Mouse (Mus musculus) brown adipose tissue, adult 24 weeks (tissue): ENCODE measurements at regions not wholly inside any gene's neighbourhood (a gene's known extent, or its start where the extent isn't known, plus 50 kb on each side); places are given as distances from the start of the nearest gene placed in this dataset.

Experiments
- H3K27ac ChIP-seq: fragments of 200-500 bp; replicated peaks from 2 replicates; pipeline ENCODE4 v1.5.1; 2012; ENCODE audit warnings: low read depth, mild to moderate bottlenecking, low read length
- H3K4me1 ChIP-seq: fragments of 200-500 bp; 2 replicates; pipeline ENCODE4 v1.6.1; 2012; ENCODE audit warnings: low read length, mixed read lengths; ENCODE audit not compliant: control insufficient read depth, insufficient read depth, insufficient read length
- H3K4me3 ChIP-seq: fragments of 200-500 bp; 2 replicates; pipeline ENCODE4 v1.5.1; 2012; ENCODE audit warnings: low read depth, mild to moderate bottlenecking, low read length, moderate library complexity; ENCODE audit not compliant: insufficient read depth

DNA sequence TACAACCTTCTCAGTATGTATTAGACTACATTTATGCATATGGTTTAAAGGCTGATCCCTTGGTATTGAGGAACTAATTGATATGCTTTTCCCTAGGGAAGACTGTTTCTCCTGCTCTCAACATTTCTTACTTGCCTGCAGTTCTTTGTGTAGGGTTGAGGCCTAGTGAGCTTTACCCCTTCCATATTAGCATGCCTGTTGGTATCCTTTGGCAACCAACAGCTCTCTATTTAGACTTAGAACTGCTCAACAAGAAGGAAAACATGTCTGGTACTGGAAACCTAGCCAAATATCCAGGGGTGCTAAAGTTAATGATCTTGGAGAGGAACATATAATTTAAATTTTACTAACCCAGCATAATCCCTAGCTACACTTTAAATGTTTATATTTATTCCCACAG is 270.9 kb upstream of the Tmem161b start:
- H3K27ac ChIP-seq: no peak overlapping the region
- no peaks in the 10 kb centered on the region for H3K4me1 ChIP-seq
- no peak overlapping the region for H3K4me3 ChIP-seq

GRCm38 (mm10) chr13:83951808-83952207 is 270.3 kb upstream of the Tmem161b start:
- no peak overlapping the region for H3K4me3 ChIP-seq
- H3K4me1 ChIP-seq: no peaks in the 10 kb centered on the region
- no peak overlapping the region for H3K27ac ChIP-seq

DNA sequence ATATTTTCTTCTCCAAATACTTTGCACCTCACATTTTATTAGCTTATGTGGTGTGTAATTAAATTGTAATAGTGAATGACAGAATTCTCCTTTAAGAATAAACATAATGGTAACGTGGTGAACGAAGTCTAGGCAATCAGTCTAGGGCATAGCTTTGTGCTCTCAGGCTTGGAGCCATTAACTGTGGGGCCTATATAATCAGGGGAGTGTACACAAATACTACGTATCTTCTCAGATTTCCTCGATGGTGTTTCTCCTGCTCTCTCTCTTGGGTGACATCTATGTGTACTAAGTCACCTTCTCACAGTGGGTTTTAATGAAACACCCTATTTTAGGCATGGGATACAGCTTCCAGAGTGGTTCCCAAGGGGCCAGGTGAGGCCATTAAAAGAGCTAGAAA is 269.7 kb upstream of the Tmem161b start:
- Histone ChIP-seq H3K4me3 (no peak overlapping the region), H3K27ac (no peak overlapping the region), H3K4me1 (no peaks in the 10 kb centered on the region)

- no peaks in the 10 kb centered on the region for H3K4me1 ChIP-seq
- no peak overlapping the region for H3K27ac ChIP-seq
- no peak overlapping the region for H3K4me3 ChIP-seq
These were observed 269.2 kb upstream of the Tmem161b start for GRCm38 (mm10) chr13:83952862-83953261.

GRCm38 (mm10) chr13:83955701-83956100 is 266.4 kb upstream of the Tmem161b start:
- H3K4me1 ChIP-seq: no peaks in the 10 kb centered on the region
- no peak overlapping the region for H3K4me3 ChIP-seq
- no peak overlapping the region for H3K27ac ChIP-seq

DNA sequence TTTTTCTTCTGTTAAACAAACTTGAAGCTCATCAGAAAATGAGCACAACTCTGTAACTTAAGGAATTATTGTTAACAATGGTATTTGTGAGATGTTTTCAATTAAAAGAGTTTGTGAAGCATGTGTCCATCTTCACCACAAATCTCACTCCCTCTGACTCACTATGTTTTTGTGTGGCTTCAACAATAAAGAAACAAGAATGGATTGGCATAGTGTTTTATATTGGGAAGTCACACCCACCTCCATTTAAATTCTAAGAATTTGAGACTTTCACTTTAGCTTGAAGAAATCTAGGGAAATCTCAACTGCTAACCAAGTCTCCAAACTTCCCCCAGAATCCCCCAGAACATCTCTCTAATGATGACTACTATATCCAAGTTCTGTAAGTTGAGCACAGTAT is 243.6 kb upstream of the Tmem161b start:
- H3K27ac ChIP-seq: no peak overlapping the region
- H3K4me3 ChIP-seq: no peak overlapping the region
- H3K4me1 ChIP-seq: no peaks in the 10 kb centered on the region

GRCm38 (mm10) chr13:83979535-83979934 is 242.6 kb upstream of the Tmem161b start:
- Histone ChIP-seq H3K27ac (no peak overlapping the region), H3K4me3 (no peak overlapping the region), H3K4me1 (no peaks in the 10 kb centered on the region)

DNA sequence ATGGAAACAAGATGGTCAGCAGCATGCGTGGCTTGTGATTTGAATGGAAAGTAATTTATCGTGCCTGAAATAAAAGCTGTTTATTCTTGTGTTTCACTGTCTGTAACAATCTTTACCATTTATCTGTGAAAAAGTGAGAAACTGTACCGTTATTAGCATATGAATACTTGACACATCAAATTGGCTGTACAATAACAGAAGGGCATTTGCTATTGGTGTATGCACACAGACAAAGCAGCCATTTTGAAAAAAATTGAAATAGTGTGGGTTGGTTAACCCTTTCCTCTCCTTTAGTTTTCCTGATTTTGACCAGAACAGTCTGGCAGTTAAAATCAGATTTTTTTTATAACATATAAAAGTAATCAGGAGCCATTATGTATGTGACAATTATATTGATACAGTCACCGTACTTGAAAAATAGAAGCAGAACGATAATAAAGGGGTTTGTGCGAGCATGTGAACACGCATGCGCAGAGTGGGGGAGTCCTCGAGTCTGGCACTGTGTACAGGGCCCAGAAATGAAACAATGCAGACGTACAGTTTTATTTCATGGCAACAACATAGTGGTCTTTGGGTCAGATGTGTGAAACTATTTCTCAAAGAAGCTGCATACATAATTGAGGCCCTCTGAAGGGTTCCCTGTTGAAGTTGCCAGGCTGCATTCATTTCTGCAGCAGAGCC is 237.3 kb upstream of the Tmem161b start:
- H3K4me3 ChIP-seq: no peak overlapping the region
- no peak overlapping the region for H3K27ac ChIP-seq
- no peaks in the 10 kb centered on the region for H3K4me1 ChIP-seq

DNA sequence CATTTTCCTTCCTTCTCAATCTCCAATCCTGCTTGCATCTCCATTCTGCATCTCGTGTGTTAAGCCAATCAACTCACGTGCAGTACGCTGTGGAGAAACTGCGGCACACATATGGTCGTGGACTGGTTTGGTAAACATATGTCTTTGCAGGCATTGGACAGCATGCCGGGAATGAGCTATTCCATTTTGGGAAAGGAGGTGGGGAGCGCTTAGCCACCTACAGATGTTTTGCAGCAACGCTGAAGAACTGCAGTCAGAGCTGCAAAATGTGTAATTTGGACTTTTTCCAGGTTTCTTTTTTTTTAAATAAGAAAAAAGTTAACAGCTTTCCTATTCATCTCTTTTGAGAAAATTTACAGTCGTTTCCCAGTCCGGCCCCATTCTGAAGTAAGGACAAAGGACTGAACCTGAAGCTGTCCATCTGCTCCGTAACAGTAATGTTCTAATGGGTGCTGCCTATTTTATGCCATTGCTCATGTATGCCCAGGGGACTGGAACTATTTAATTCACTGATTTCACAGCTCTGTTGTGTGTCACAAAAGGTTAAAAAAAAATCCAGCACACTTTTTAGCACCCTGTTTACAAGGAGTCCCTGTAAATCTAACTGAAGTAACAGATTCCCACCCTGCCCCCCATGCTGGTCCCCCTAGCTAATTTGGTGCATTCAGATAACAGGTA is 234.2 kb upstream of the Tmem161b start:
- Histone ChIP-seq H3K4me1 (no peaks in the 10 kb centered on the region), H3K4me3 (no peak overlapping the region), H3K27ac (no peak overlapping the region)

DNA sequence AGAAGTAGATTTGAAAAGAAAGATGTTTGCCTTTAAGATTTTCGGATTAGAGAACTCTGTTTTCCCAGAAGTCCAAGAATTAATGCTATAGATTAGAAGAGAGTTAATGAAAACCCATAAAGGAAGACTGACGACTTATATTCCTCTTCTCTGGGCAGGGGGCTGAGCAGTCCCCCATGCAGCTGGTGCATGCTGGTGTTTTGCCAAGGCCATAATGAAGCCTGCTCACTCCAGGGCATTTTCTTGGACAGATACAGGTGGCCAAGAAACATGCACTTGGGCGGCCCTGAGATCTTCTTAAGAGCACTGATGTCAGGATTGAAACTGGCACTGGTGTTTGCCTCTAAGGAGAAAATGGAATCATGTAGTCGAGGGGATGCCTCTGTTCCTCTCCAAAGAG is 233.6 kb upstream of the Tmem161b start:
- H3K4me1 ChIP-seq: no peaks in the 10 kb centered on the region
- H3K4me3 ChIP-seq: no peak overlapping the region
- H3K27ac ChIP-seq: no peak overlapping the region

DNA sequence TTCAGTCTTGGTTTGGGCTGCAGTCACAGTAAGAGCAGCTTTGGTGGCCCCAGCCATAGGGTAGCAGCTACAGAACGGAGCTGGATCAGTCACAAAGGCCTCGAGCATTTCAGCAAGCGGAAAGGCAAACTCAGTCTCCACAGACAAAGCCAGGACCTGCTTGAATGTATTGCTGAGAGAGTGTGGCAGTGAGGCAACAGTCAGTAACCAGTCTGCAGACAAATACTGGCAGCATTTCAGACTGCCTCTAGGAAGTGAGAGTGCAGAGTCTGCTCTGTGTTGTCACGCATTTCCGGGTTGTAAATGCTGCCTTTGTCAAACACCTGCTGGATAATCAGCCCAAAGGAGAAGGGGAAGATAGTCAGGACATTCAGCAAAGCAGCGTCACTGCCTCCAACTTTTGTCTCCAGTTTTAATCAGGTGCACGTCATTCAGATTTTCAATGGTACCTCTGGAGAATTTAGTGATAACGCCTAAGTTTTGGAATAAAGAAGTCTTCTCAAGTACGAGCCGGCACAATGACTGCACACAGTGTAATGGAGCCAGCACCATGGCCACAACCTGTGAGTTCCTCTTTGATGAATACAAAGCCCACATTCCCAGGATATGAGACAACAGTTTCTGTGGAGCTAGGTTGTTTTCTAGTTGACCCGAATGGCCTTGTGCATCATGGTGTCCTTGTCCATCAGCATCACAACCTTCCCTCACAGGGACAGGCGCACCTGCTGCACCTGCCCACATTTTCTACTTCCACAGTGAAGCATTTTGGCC is 224.3 kb upstream of the Tmem161b start:
- Histone ChIP-seq H3K27ac (no peak overlapping the region), H3K4me3 (no peak overlapping the region), H3K4me1 (no peaks in the 10 kb centered on the region)

- H3K4me3 ChIP-seq: no peak overlapping the region
- H3K4me1 ChIP-seq: no peaks in the 10 kb centered on the region
- H3K27ac ChIP-seq: no peak overlapping the region
These were observed 200.3 kb upstream of the Tmem161b start for GRCm38 (mm10) chr13:84021771-84022170.

GRCm38 (mm10) chr13:84023021-84023420 is 199.1 kb upstream of the Tmem161b start:
- H3K4me1 ChIP-seq: no peaks in the 10 kb centered on the region
- no peak overlapping the region for H3K27ac ChIP-seq
- H3K4me3 ChIP-seq: no peak overlapping the region

DNA sequence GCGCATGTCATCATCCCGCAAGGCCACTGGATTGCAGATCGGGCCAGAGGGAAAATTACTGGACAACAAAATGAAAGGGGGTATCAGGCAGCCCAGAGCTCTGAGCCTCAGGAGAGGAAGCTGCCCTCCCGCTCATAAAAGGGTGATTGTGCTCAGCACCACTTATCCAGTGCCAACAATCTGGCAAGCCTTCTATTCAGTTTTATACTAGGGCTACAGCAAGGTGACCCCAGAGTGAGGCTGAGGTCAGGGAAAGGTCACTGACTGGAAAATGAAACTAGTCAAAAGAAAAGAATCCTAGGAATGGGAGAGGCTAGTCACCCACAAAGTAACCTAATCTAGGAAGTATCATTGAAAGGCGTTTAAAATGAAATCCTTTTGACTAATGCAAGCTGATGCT is 198.5 kb upstream of the Tmem161b start:
- Histone ChIP-seq H3K27ac (no peak overlapping the region), H3K4me1 (no peaks in the 10 kb centered on the region)

DNA sequence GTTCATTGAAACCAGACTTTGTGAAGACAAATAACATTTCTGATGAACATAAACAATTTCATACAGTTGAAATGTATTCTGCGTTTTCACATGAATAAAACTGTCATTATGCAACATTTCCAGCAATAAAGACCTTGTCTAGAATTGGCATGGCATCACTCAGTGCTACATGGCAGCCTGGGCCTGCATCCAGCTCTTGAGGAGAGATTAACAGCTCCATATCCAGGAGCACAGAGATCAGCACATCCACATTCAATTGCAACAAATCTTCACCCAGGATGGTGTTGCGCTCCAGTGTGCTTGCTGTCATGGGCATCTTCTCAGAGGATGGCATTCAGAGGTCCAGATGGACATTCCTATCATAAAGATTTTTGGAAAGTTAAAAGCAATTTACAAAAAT is 196.7 kb upstream of the Tmem161b start:
- no peak overlapping the region for H3K4me3 ChIP-seq
- H3K27ac ChIP-seq: no peak overlapping the region
- no peaks in the 10 kb centered on the region for H3K4me1 ChIP-seq

More for the DNA sequence above, 198.5 kb upstream of the Tmem161b start:
- no peak overlapping the region for H3K4me3 ChIP-seq

DNA sequence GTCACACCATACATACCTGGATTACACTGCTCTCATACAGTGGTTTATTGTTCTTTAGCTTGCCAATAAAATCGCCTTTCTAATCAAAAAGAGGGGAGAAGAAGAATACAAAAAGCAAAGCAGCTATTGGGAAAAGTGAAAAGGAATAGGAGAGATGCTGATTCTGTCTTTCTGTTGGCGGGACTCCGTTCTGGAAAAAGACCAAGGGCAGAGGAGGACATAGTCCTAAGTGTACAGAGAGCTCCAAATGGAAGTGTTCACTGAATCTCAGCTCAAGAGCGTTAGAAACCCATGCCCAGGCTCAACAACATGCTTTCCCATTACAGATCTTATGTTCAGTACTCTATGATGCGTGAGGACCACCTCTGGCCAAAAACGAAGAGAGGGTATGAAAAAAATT is 174.4 kb upstream of the Tmem161b start:
- Histone ChIP-seq H3K27ac (no peak overlapping the region), H3K4me3 (no peak overlapping the region), H3K4me1 (no peaks in the 10 kb centered on the region)
